Mouse (Mus musculus): ENCODE measurements around the gene Clcn6. TPM values are rescaled to one million over a fixed set of nuclear protein-coding genes. Genes with fewer than 3 reads are reported as not detected.

Gene Clcn6
- total and polyA plus RNA-seq, 2 experiments from 2014 or later = 24.4 to 60.7 TPM

DNA sequence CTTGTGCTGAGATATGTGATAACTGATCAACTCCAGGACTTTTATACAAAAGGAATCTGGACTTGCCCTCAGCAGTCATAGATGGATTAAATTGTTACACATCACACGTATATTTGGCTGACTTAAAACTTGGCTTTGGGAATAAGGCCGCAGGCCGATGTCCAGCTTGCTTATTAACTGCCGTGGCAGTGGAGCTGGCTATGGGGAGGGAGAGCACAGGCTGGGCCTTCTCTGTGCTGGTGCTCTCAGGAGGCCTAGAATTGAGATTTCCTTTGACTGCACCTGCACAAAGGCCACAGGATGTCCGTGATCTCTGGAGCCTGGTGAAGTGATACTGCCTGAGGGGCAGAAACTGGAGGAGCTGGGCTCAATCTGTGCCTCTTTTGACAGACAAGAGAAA lies 8.1 kb downstream of the Clcn6 start:
- no peaks in the 10 kb centered on the region for H3K9me3 ChIP-seq (ENCODE audit: low read length)
- H3K4me3 ChIP-seq (ENCODE audit: low read length) = no peak overlapping the region
- no peak overlapping the region for H3K27ac ChIP-seq
- DNase-seq (ENCODE audit: low spot score) (no peak), ATAC-seq (no peak)
- H3K36me3 ChIP-seq (ENCODE audit: insufficient read depth, low read length) = peaks cover 44% of the 10 kb centered on the region
- WGBS = 72% methylated on average over 5 of the region's 5 CpGs
- H3K27me3 ChIP-seq (ENCODE audit: insufficient read depth, low read length) = no peaks in the 10 kb centered on the region
- no peak overlapping the region for H3K9ac ChIP-seq (replicated peaks; ENCODE audit: low read length)
- no peaks in the 10 kb centered on the region for H3K4me1 ChIP-seq (ENCODE audit: insufficient read depth, low read length)
- no peak overlapping the region for H3K4me2 ChIP-seq (ENCODE audit: low read depth, low read length)
- no peak for TF ChIP-seq CTCF (IDR thresholded peaks at IDR 0.05; ENCODE audit: low read depth)

DNA sequence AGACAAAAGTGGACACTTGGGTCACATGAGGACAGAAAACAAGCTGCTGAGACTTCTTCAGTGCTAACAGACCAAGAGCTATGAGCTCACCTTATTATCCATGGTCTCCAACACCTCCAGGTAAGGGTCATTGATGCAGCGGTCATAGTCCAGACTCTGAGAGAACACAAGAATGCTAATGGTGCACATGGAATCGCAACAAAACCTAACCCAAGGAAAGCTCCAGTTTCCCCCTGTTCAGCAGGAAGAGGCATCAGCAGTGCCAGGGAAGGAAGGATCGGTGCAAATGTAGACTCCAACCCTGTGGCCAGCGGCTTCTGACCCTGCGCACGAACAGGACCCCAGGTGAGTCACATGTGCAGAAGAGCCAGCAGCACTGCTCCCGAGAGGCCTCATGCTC lies 9.3 kb downstream of the Clcn6 start:
- H3K36me3 ChIP-seq (ENCODE audit: insufficient read depth, low read length) = peaks cover 47% of the 10 kb centered on the region
- no peaks in the 10 kb centered on the region for H3K4me1 ChIP-seq (ENCODE audit: insufficient read depth, low read length)
- H3K4me3 ChIP-seq (ENCODE audit: low read length) = no peak overlapping the region
- WGBS = 94% methylated on average over 7 of the region's 7 CpGs
- no peak overlapping the region for H3K9ac ChIP-seq (replicated peaks; ENCODE audit: low read length)
- H3K27ac ChIP-seq = no peak overlapping the region
- H3K27me3 ChIP-seq (ENCODE audit: insufficient read depth, low read length) = no peaks in the 10 kb centered on the region
- ATAC-seq (no peak), DNase-seq (ENCODE audit: low spot score) (no peak)
- H3K4me2 ChIP-seq (ENCODE audit: low read depth, low read length) = no peak overlapping the region
- TF ChIP-seq CTCF (IDR thresholded peaks at IDR 0.05; ENCODE audit: low read depth) = no peak
- no peaks in the 10 kb centered on the region for H3K9me3 ChIP-seq (ENCODE audit: low read length)

DNA sequence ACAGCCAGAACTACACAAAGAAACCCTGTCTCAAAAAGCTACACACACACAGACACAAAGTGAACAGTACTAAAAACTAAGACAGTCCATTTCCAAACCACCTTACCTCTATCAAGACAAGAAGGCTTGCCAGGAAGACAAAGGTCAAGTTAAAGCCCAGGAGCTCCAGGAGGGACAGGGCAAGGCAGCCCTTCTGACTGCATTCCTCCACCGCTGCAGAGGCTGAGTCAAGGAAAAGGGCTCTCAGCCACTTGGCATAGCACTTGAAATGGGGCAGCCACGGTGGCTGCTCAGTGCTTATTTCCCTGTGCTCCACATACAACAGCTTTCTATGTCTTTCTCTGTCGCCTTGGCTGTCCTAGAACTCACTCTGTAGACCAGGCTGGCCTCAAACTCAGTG lies 14.6 kb downstream of the Clcn6 start:
- H3K4me3 ChIP-seq (ENCODE audit: low read length) = no peak overlapping the region
- ATAC-seq (no peak), DNase-seq (ENCODE audit: low spot score) (no peak)
- H3K9ac ChIP-seq (replicated peaks; ENCODE audit: low read length) = no peak overlapping the region
- WGBS = 90% methylated on average over 3 of the region's 3 CpGs
- TF ChIP-seq CTCF (IDR thresholded peaks at IDR 0.05; ENCODE audit: low read depth) = no peak
- H3K36me3 ChIP-seq (ENCODE audit: insufficient read depth, low read length) = peaks cover 76% of the 10 kb centered on the region
- no peaks in the 10 kb centered on the region for H3K9me3 ChIP-seq (ENCODE audit: low read length)
- H3K4me1 ChIP-seq (ENCODE audit: insufficient read depth, low read length) = no peaks in the 10 kb centered on the region
- no peak overlapping the region for H3K4me2 ChIP-seq (ENCODE audit: low read depth, low read length)
- no peaks in the 10 kb centered on the region for H3K27me3 ChIP-seq (ENCODE audit: insufficient read depth, low read length)
- no peak overlapping the region for H3K27ac ChIP-seq

DNA sequence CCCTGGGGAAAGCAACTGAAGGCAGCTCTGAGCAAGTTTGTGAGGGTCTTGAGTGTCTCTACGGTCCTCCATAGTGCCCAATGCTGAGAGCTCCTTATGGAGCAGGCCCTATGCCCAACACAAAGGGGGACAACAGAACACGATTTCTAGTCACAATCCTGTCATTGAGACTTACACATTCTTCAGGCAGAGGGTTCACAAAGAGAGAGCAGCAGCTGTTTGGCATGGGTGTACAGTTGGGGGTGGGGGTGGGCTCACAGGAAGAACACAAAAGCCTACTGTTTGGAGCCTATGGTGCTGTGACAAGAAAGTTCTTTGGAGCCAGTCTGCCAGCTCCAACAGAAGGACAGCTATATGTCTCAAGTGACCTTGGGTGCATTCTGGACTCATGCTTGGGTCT lies 20.2 kb downstream of the Clcn6 start:
- TF ChIP-seq CTCF (IDR thresholded peaks at IDR 0.05; ENCODE audit: low read depth) = no peak
- Histone ChIP-seq H3K36me3 (ENCODE audit: insufficient read depth, low read length) (peaks cover 84% of the 10 kb centered on the region), H3K4me3 (ENCODE audit: low read length) (no peak overlapping the region), H3K27me3 (ENCODE audit: insufficient read depth, low read length) (no peaks in the 10 kb centered on the region), H3K4me2 (ENCODE audit: low read depth, low read length) (no peak overlapping the region), H3K4me1 (ENCODE audit: insufficient read depth, low read length) (peaks cover 5% of the 10 kb centered on the region), H3K9me3 (ENCODE audit: low read length) (no peaks in the 10 kb centered on the region), H3K27ac (peak overlapping the region; percentile 69), H3K9ac (replicated peaks; ENCODE audit: low read length) (no peak overlapping the region)
- 28% methylated on average over 2 of the region's 2 CpGs for WGBS
- ATAC-seq (peak; percentile 75), DNase-seq (ENCODE audit: low spot score) (peak; percentile 36)

DNA sequence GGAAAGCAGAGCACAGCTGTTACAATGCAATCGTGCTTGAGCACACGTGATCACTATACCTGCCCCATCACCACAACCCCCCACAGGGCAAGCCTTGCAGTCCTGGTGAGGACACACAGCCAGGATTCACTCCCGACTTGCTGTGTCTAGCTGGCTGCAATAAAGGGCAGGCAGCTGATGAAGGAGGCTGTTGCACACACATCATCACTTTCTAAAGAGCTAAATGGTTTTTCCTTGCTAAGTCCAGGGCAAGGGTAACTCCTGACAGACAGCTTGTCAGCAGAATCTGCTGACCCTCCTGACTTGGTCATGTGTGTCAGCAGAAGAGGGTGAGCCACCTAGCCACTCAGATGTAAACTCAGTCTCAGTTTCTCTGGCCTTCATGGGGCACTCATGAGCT lies 21.6 kb downstream of the Clcn6 start:
- no peak for TF ChIP-seq CTCF (IDR thresholded peaks at IDR 0.05; ENCODE audit: low read depth)
- H3K9ac ChIP-seq (replicated peaks; ENCODE audit: low read length) = no peak overlapping the region
- 71% methylated on average over 3 of the region's 3 CpGs for WGBS
- H3K4me3 ChIP-seq (ENCODE audit: low read length) = no peak overlapping the region
- no peaks in the 10 kb centered on the region for H3K27me3 ChIP-seq (ENCODE audit: insufficient read depth, low read length)
- H3K36me3 ChIP-seq (ENCODE audit: insufficient read depth, low read length) = peaks cover 83% of the 10 kb centered on the region
- no peak for ATAC-seq
- peaks cover 5% of the 10 kb centered on the region for H3K4me1 ChIP-seq (ENCODE audit: insufficient read depth, low read length)
- no peaks in the 10 kb centered on the region for H3K9me3 ChIP-seq (ENCODE audit: low read length)
- H3K4me2 ChIP-seq (ENCODE audit: low read depth, low read length) = no peak overlapping the region
- H3K27ac ChIP-seq = no peak overlapping the region
- DNase-seq (ENCODE audit: low spot score) = no peak

DNA sequence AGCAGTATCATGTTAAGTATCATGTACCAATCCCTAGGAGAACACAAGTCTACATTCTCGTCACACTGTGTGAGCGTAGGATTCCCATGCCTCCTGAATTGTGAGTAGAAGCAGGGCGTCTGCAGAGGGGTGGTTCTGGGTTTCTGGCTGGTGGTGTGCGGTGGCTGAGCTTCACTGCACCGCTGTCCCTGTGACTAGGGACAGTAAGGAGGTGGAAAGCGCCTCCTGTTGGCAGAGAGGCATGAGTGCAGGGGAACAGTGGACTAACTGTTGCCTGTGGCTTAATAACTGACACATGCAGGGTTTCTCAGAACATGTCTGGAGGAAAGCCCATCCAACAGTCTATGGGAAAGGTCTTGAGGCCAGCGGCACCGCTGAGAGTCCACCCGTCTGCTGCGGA lies 23.2 kb downstream of the Clcn6 start:
- Histone ChIP-seq H3K4me3 (ENCODE audit: low read length) (no peak overlapping the region), H3K4me2 (ENCODE audit: low read depth, low read length) (no peak overlapping the region), H3K36me3 (ENCODE audit: insufficient read depth, low read length) (peaks cover 84% of the 10 kb centered on the region), H3K4me1 (ENCODE audit: insufficient read depth, low read length) (peaks cover 5% of the 10 kb centered on the region), H3K9ac (replicated peaks; ENCODE audit: low read length) (no peak overlapping the region), H3K27ac (no peak overlapping the region), H3K27me3 (ENCODE audit: insufficient read depth, low read length) (no peaks in the 10 kb centered on the region), H3K9me3 (ENCODE audit: low read length) (no peaks in the 10 kb centered on the region)
- DNase-seq (ENCODE audit: low spot score) (no peak), ATAC-seq (no peak; the same call in 1 of the 2 replicates)
- WGBS = 76% methylated on average over 10 of the region's 10 CpGs
- TF ChIP-seq CTCF (IDR thresholded peaks at IDR 0.05; ENCODE audit: low read depth) = peak; percentile 61

DNA sequence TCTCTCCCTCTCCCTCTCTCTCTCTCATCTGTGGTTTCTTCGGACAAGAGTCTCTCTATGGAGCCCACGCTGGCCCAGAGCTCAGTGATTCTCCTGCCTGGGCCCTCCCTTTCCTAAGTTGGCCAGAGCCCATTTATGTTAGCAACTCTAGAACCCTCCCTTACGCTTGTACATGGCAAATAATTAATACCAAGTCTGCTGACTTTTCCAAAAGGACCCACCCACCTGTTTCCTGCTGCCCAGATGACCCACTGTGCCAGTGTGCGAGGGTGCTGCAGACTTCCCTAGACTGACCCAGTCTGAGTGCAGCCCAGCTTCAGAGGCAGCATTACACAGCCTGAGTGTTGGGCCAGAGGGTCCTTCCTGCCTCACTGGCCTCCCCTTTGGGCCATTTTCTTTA lies 26.4 kb downstream of the Clcn6 start:
- DNase-seq (ENCODE audit: low spot score) (no peak), ATAC-seq (no peak)
- Histone ChIP-seq H3K27me3 (ENCODE audit: insufficient read depth, low read length) (no peaks in the 10 kb centered on the region), H3K4me3 (ENCODE audit: low read length) (no peak overlapping the region), H3K27ac (no peak overlapping the region), H3K9ac (replicated peaks; ENCODE audit: low read length) (no peak overlapping the region), H3K4me2 (ENCODE audit: low read depth, low read length) (no peak overlapping the region), H3K36me3 (ENCODE audit: insufficient read depth, low read length) (peaks cover 97% of the 10 kb centered on the region), H3K9me3 (ENCODE audit: low read length) (no peaks in the 10 kb centered on the region), H3K4me1 (ENCODE audit: insufficient read depth, low read length) (no peaks in the 10 kb centered on the region)
- TF ChIP-seq CTCF (IDR thresholded peaks at IDR 0.05; ENCODE audit: low read depth) = no peak
- 89% methylated on average over 4 of the region's 4 CpGs for WGBS

All from hindbrain, postnatal 0 days (tissue).